Mouse (Mus musculus) liver, adult 2 months (tissue): ENCODE data around the gene Fhad1. TPM values are rescaled to one million over a fixed set of nuclear protein-coding genes. Genes with fewer than 3 reads are reported as not detected.

ENCODE experiments used
- DNase-seq: peaks from one replicate; pipeline ENCODE4 v3.0.0-alpha.2; 2011; ENCODE audit warnings: low read depth, low spot score; ENCODE audit errors: extremely low read depth
- H3K27ac ChIP-seq: fragments of 200-500 bp; replicated peaks from 2 replicates; pipeline ENCODE4 v1.5.1; 2012; ENCODE audit warnings: low read depth, mild to moderate bottlenecking, control low read depth, inconsistent platforms, low read length; ENCODE audit not compliant: insufficient read depth
- H3K27me3 ChIP-seq: fragments of 200-500 bp; 2 replicates; pipeline ENCODE4 v1.6.1; 2012; ENCODE audit warnings: mild to moderate bottlenecking, moderate library complexity, low read length, inconsistent platforms; ENCODE audit not compliant: control insufficient read depth, insufficient read depth
- H3K36me3 ChIP-seq: fragments of 200-500 bp; 2 replicates; pipeline ENCODE4 v1.6.1; 2012; ENCODE audit warnings: low read length, inconsistent platforms; ENCODE audit not compliant: control insufficient read depth, insufficient read depth
- H3K4me1 ChIP-seq: fragments of 200-500 bp; 2 replicates; pipeline ENCODE4 v1.6.1; 2011; ENCODE audit warnings: low read length; ENCODE audit not compliant: control insufficient read depth, insufficient read depth
- H3K4me3 ChIP-seq: fragments of 200-500 bp; 2 replicates; pipeline ENCODE4 v1.5.1; 2011; ENCODE audit warnings: low read depth, mild to moderate bottlenecking, control low read depth, low read length, moderate library complexity; ENCODE audit not compliant: insufficient read depth
- H3K79me2 ChIP-seq: fragments of 200-500 bp; 2 replicates; pipeline ENCODE4 v1.6.1; 2012; ENCODE audit warnings: inconsistent platforms, mild to moderate bottlenecking, low read length, moderate library complexity; ENCODE audit not compliant: control insufficient read depth, insufficient read depth
- H3K9ac ChIP-seq: fragments of 200-500 bp; 2 replicates; pipeline ENCODE4 v1.6.1; 2012; ENCODE audit warnings: low read depth, mild to moderate bottlenecking, control low read depth, inconsistent platforms, low read length
- CTCF ChIP-seq: fragments of 200-500 bp; IDR thresholded peaks from 2 replicates; pipeline ENCODE4 v1.5.1; 2011; ENCODE audit warnings: low read depth, low read length, control low read depth
- POLR2A ChIP-seq: fragments of 200-500 bp; IDR thresholded peaks from 2 replicates; pipeline ENCODE4 v1.6.1; 2011; ENCODE audit warnings: low read length, control low read depth; ENCODE audit not compliant: insufficient read depth; ENCODE audit errors: extremely low read depth
- WGBS: fragments of 180-500 bp; shearing (Covaris S2); methylation state at CpG from one replicate; pipeline ENCODE4 v1.1.7; 2018; 5-methylcytosine and 5-hydroxymethylcytosine counted together
- polyA plus RNA-seq: library from polyadenylated mRNA; depleted of rRNA; stranded (reverse); fragments of >200 nt; gene quantifications from 2 replicates; pipeline ENCODE4 v1.2.3, GENCODE M21; 2012
- total RNA-seq: library from RNA; depleted of rRNA; stranded (reverse); fragments of >200 nt; gene quantifications from 2 replicates; pipeline ENCODE4 v1.2.3, GENCODE M21; 2014

Gene Fhad1
- total and polyA plus RNA-seq, 2 experiments, result 0.06 to 2.4 TPM

GRCm38 (mm10) chr4:141871909-141872308 is 143.0 kb downstream of the Fhad1 start:
- H3K27ac ChIP-seq, result peak overlapping the region; percentile 45
- H3K27me3 ChIP-seq, result no peaks in the 10 kb centered on the region
- H3K36me3 ChIP-seq, result no peaks in the 10 kb centered on the region
- 72% methylated on average over 9 of the region's 9 CpGs for WGBS
- peak overlapping the region; percentile 52 for H3K9ac ChIP-seq
- H3K79me2 ChIP-seq, result peaks cover 29% of the 10 kb centered on the region; the same call in 1 of the 2 replicates
- TF ChIP-seq POLR2A, result no peak
- TF ChIP-seq CTCF, result no peak
- H3K4me3 ChIP-seq, result peak overlapping the region; percentile 29; the same call in 1 of the 2 replicates
- peaks cover 27% of the 10 kb centered on the region for H3K4me1 ChIP-seq
- DNase-seq, result no peak

- Histone ChIP-seq H3K79me2 (peaks cover 29% of the 10 kb centered on the region; the same call in 1 of the 2 replicates), H3K9ac (peak overlapping the region; percentile 52; the same call in 1 of the 2 replicates), H3K36me3 (no peaks in the 10 kb centered on the region), H3K4me3 (no peak overlapping the region), H3K4me1 (peaks cover 33% of the 10 kb centered on the region), H3K27me3 (no peaks in the 10 kb centered on the region), H3K27ac (peak overlapping the region; percentile 45)
- TF ChIP-seq POLR2A (no peak), CTCF (no peak)
- WGBS, result 86% methylated on average over 3 of the region's 3 CpGs
- DNase-seq, result no peak
These were observed 143.6 kb downstream of the Fhad1 start for GRCm38 (mm10) chr4:141871333-141871725.

GRCm38 (mm10) chr4:141870666-141871332 is 144.1 kb downstream of the Fhad1 start:
- H3K4me1 ChIP-seq, result peaks cover 38% of the 10 kb centered on the region

GRCm38 (mm10) chr4:141869436-141870215 is 145.3 kb downstream of the Fhad1 start:
- Histone ChIP-seq H3K9ac (no peak overlapping the region), H3K4me1 (peaks cover 41% of the 10 kb centered on the region), H3K27me3 (no peaks in the 10 kb centered on the region), H3K27ac (peak overlapping the region; percentile 78; the same call in 1 of the 2 replicates), H3K4me3 (no peak overlapping the region), H3K36me3 (no peaks in the 10 kb centered on the region), H3K79me2 (peaks cover 28% of the 10 kb centered on the region; the same call in 1 of the 2 replicates)
- TF ChIP-seq POLR2A (no peak), CTCF (no peak)
- DNase-seq, result no peak
- WGBS, result 80% methylated on average over 5 of the region's 5 CpGs

More at GRCm38 (mm10) chr4:141870666-141871332, 144.1 kb downstream of the Fhad1 start:
- peak overlapping the region; percentile 78 for H3K27ac ChIP-seq
- whole genome bisulfite sequencing, result 39% methylated on average over 11 of the region's 11 CpGs
- no peak for TF ChIP-seq POLR2A
- TF ChIP-seq CTCF, result no peak
- DNase-seq, result peak; percentile 88
- H3K27me3 ChIP-seq, result no peaks in the 10 kb centered on the region
- H3K36me3 ChIP-seq, result no peaks in the 10 kb centered on the region
- peak overlapping the region; percentile 46 for H3K9ac ChIP-seq
- H3K4me3 ChIP-seq, result peak overlapping the region; percentile 10; the same call in 1 of the 2 replicates
- peaks cover 29% of the 10 kb centered on the region; the same call in 1 of the 2 replicates for H3K79me2 ChIP-seq

- H3K36me3 ChIP-seq, result no peaks in the 10 kb centered on the region
- no peak overlapping the region for H3K9ac ChIP-seq
- 94% methylated on average over 10 of the region's 10 CpGs for WGBS
- DNase-seq, result no peak
- peaks cover 12% of the 10 kb centered on the region; the same call in 1 of the 2 replicates for H3K79me2 ChIP-seq
- no peak overlapping the region for H3K4me3 ChIP-seq
- H3K4me1 ChIP-seq, result peaks cover 48% of the 10 kb centered on the region
- no peak overlapping the region for H3K27ac ChIP-seq
- TF ChIP-seq CTCF (no peak), POLR2A (no peak)
- H3K27me3 ChIP-seq, result no peaks in the 10 kb centered on the region
These were observed 146.8 kb downstream of the Fhad1 start for GRCm38 (mm10) chr4:141868051-141868450.
